Comparison of ENCODE assay signal across 13 mouse cellular contexts in the genomic region with DNA sequence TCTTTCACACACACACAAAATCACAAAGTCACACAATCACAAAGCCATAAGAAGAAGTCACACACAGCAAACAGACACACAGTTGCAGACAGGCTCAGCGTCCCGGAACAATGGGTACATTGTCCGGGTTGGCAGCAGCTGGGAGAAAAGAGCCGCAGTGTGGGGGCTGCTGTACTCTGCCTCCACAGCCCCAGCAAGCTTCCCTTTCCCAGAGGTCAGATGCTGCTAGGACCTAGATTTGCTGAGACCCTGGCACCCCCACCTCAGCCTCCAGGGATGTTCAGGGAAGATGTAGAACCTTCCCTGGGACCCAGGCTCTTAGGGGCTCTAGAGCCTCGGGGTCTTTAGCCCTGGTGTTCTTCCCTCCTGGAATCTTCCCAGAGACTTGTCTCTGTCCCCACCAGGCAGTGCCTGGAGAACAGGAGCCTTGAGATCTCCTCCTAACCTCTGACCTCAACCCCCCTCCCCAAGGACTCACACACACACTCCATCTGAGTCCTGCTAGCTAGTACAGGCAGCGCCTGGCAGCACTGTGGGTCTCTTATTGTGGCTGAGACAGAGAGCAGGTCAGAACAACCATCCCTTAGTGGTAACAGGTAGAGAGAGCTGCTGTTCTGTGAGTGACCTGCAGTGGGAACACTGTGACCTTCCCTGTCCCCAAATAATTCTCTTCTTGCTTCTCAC. TPM values are rescaled to one million over a fixed set of nuclear protein-coding genes. Genes with fewer than 3 reads are reported as not detected.
DNase-seq lines count a peak whose midpoint lies in the region; ATAC-seq and TF ChIP-seq lines count a peak whose summit lies in the region.
"Had no signal": no experiment of that assay in that cellular context is flagged by ENCODE, and none has a peak within 500 bp of the region (broad histone marks: within the 10 kb centered on the region; RNA-seq: fewer than 3 reads in every experiment).

No protein-coding gene starts in this region.

- no peak for TF ChIP-seq POLR2A in cerebellum, adult 2 months (IDR thresholded peaks at IDR 0.05; ENCODE audit: borderline replicate concordance, insufficient read depth, low read length)
- no peak for TF ChIP-seq POLR2A in lung, adult 2 months (IDR thresholded peaks at IDR 0.05; ENCODE audit: borderline replicate concordance, extremely low read depth, low read depth, low read length)

- no peak overlapping the region for H3K9ac ChIP-seq in lung, embryonic 16.5 days (ENCODE audit: low read length)
- H3K9ac ChIP-seq in limb, embryonic 12.5 days (replicated peaks) = no peak overlapping the region; the same call in 1 of the 2 replicates
- H3K9ac ChIP-seq: liver, embryonic 13.5 days had no signal

- no peak for ATAC-seq in lung, embryonic 16.5 days (ENCODE audit: low read depth)
- ATAC-seq in limb, embryonic 12.5 days (ENCODE audit: insufficient number of reproducible peaks, insufficient read depth, low FRiP score, low TSS enrichment, low read depth) = no peak

- no peak overlapping the region for H3K4me2 ChIP-seq in lung, embryonic 16.5 days (ENCODE audit: low read depth, low read length)
- 0 out of 2 replicates have a peak overlapping the region, but pooled peaks have one; percentile 5 for H3K4me2 ChIP-seq in limb, embryonic 12.5 days
- H3K4me2 ChIP-seq: liver, embryonic 13.5 days had no signal

- no peaks in the 10 kb centered on the region for H3K4me1 ChIP-seq in cerebellum, adult 2 months (ENCODE audit: control insufficient read depth, insufficient read depth, low read length)
- H3K4me1 ChIP-seq in lung, embryonic 16.5 days (replicated peaks; ENCODE audit: control insufficient read depth, insufficient read depth, low read length) = peaks cover 26% of the 10 kb centered on the region
- H3K4me1 ChIP-seq in lung, adult 2 months (ENCODE audit: control insufficient read depth, insufficient read depth, low read length) = peaks cover 9% of the 10 kb centered on the region
- peaks cover 43% of the 10 kb centered on the region for H3K4me1 ChIP-seq in limb, embryonic 12.5 days (replicated peaks)

- H3K27me3 ChIP-seq in cerebellum, adult 2 months (ENCODE audit: control insufficient read depth, insufficient read depth, low read length) = peaks cover 3% of the 10 kb centered on the region; the same call in 1 of the 2 replicates
- no peaks in the 10 kb centered on the region for H3K27me3 ChIP-seq in lung, embryonic 16.5 days (ENCODE audit: control insufficient read depth, insufficient read depth, low read depth, low read length)
- no peaks in the 10 kb centered on the region for H3K27me3 ChIP-seq in limb, embryonic 12.5 days

- no peak for DNase-seq in cerebellum, adult 2 months
- no peak for DNase-seq in cerebellum, postnatal 4 days (ENCODE audit: low spot score in 2 of 2)
- no peak for DNase-seq in lung, adult 2 months
- peak; percentile 51 for DNase-seq in testis, postnatal 10 days (ENCODE audit: low spot score)
- DNase-seq in gastrocnemius, postnatal 25 days = no peak
- no peak for DNase-seq in left cerebral cortex, postnatal 4 days
- DNase-seq: cerebellum, adult 11-12 months; heart, postnatal 14 days; liver, embryonic 13.5 days had no signal

- no peak for TF ChIP-seq CTCF in cerebellum, adult 2 months (IDR thresholded peaks at IDR 0.05; ENCODE audit: borderline replicate concordance, insufficient read depth, low read depth, low read length)
- TF ChIP-seq CTCF in lung, adult 2 months (IDR thresholded peaks at IDR 0.05; ENCODE audit: insufficient read depth, low read length) = no peak

- H3K36me3 ChIP-seq in lung, embryonic 16.5 days (ENCODE audit: control insufficient read depth, insufficient read depth, low read length) = peaks cover 1% of the 10 kb centered on the region
- peaks cover 19% of the 10 kb centered on the region for H3K36me3 ChIP-seq in limb, embryonic 12.5 days

- no peaks in the 10 kb centered on the region for H3K9me3 ChIP-seq in lung, embryonic 16.5 days (ENCODE audit: control insufficient read depth, low read length)
- H3K9me3 ChIP-seq in limb, embryonic 12.5 days = no peaks in the 10 kb centered on the region
- H3K9me3 ChIP-seq: G1E; liver, embryonic 13.5 days had no signal

- no peak overlapping the region for H3K4me3 ChIP-seq in cerebellum, adult 2 months (replicated peaks; ENCODE audit: insufficient read depth, low read depth, low read length)
- H3K4me3 ChIP-seq in lung, embryonic 16.5 days (ENCODE audit: low read length) = no peak overlapping the region
- no peak overlapping the region for H3K4me3 ChIP-seq in lung, adult 2 months (replicated peaks; ENCODE audit: extremely low read depth, low read depth, low read length)
- no peak overlapping the region for H3K4me3 ChIP-seq in limb, embryonic 12.5 days (replicated peaks)
- H3K4me3 ChIP-seq: liver, embryonic 13.5 days had no signal

- peak overlapping the region; percentile 43; the same call in 1 of the 2 replicates for H3K27ac ChIP-seq in cerebellum, adult 2 months (ENCODE audit: insufficient read depth, low read length)
- H3K27ac ChIP-seq in lung, embryonic 16.5 days (ENCODE audit: low read length) = 0 out of 2 replicates have a peak overlapping the region, but pooled peaks have one; percentile 29
- peak overlapping the region; percentile 56; the same call in 1 of the 2 replicates for H3K27ac ChIP-seq in limb, embryonic 12.5 days
- H3K27ac ChIP-seq: liver, embryonic 13.5 days had no signal

- WGBS in cerebellum, adult 2 months = 48% methylated on average over 6 of the region's 6 CpGs
- 45% methylated on average over 6 of the region's 6 CpGs for WGBS in lung, embryonic 16.5 days
- 66% methylated on average over 6 of the region's 6 CpGs for WGBS in lung, adult 2 months
- 64% methylated on average over 6 of the region's 6 CpGs for WGBS in limb, embryonic 12.5 days

- intact Hi-C loops in left cerebral cortex, postnatal 4 days (cut with DNase I) = loop anchor here (10.0 kb wide), 1 partner anchor 93 kb away; a partner anchor contains a TSS

RNA-seq across cellular contexts. Expression of a gene that starts 1.8 kb away (rescaled TPM):
- 68.0 and 70.0 TPM in 2 replicates for polyA plus RNA-seq in cerebellum, adult 2 months (2012; rRNA removed)
- 506 and 544 TPM in 2 replicates for polyA plus RNA-seq in lung, embryonic 16.5 days (2015; fragmentation: Nextera tagmentation; extraction: Ambion mirVana)
- 16.6 and 18.6 TPM in 2 replicates for polyA plus RNA-seq in lung, adult 2 months (2012; rRNA removed)
- polyA plus RNA-seq in limb, embryonic 12.5 days (2016; fragmentation: Nextera tagmentation; extraction: Ambion mirVana) = 1,451 and 1,538 TPM in 2 replicates
- total RNA-seq in gastrocnemius, postnatal 25 days (2021) = 1 to 10 TPM; 1.6 to 2.8 TPM
- total RNA-seq in left cerebral cortex, postnatal 4 days (2021) = 1,000 to 10,000 TPM; 1,277 to 1,311 TPM

RNA-seq across cellular contexts. Expression of a gene that starts 20.6 kb away (rescaled TPM):
- polyA plus RNA-seq in cerebellum, adult 2 months (2012; rRNA removed) = 0.67 and 0.92 TPM in 2 replicates
- polyA plus RNA-seq in lung, embryonic 16.5 days (2015; fragmentation: Nextera tagmentation; extraction: Ambion mirVana) = not detected in 2 replicates
- polyA plus RNA-seq in lung, adult 2 months (2012; rRNA removed) = 0.80 and 1.1 TPM in 2 replicates
- polyA plus RNA-seq in limb, embryonic 12.5 days (2016; fragmentation: Nextera tagmentation; extraction: Ambion mirVana) = not detected in 2 replicates
- total RNA-seq in gastrocnemius, postnatal 25 days (2021) = not detected
- not detected for total RNA-seq in left cerebral cortex, postnatal 4 days (2021)
- total RNA-seq: adrenal gland, adult 18-20 months; G1E; heart, postnatal 14 days had no signal
- polyA plus RNA-seq: G1E had no signal

RNA-seq across cellular contexts. Expression of a gene that starts 20.7 kb away (rescaled TPM):
- 0.16 TPM in 2 replicates for polyA plus RNA-seq in cerebellum, adult 2 months (2012; rRNA removed)
- polyA plus RNA-seq in lung, embryonic 16.5 days (2015; fragmentation: Nextera tagmentation; extraction: Ambion mirVana) = not detected in 2 replicates
- 0.12 TPM in 1 of 2 replicates, not detected in the other for polyA plus RNA-seq in lung, adult 2 months (2012; rRNA removed)
- not detected in 2 replicates for polyA plus RNA-seq in limb, embryonic 12.5 days (2016; fragmentation: Nextera tagmentation; extraction: Ambion mirVana)
- total RNA-seq in gastrocnemius, postnatal 25 days (2021) = not detected
- total RNA-seq in left cerebral cortex, postnatal 4 days (2021) = 1 to 10 TPM; 1.0 TPM
- total RNA-seq: adrenal gland, adult 18-20 months; heart, postnatal 14 days had no signal
- polyA plus RNA-seq: G1E had no signal

RNA-seq across cellular contexts. Expression of a gene that starts 31.0 kb away (rescaled TPM):
- polyA plus RNA-seq in cerebellum, adult 2 months (2012; rRNA removed) = 61.5 and 66.8 TPM in 2 replicates
- polyA plus RNA-seq in lung, embryonic 16.5 days (2015; fragmentation: Nextera tagmentation; extraction: Ambion mirVana) = 243 and 247 TPM in 2 replicates
- polyA plus RNA-seq in lung, adult 2 months (2012; rRNA removed) = 35.3 and 64.8 TPM in 2 replicates
- polyA plus RNA-seq in limb, embryonic 12.5 days (2016; fragmentation: Nextera tagmentation; extraction: Ambion mirVana) = 278 and 292 TPM in 2 replicates
- 1 to 10 TPM; 9.6 to 9.9 TPM for total RNA-seq in gastrocnemius, postnatal 25 days (2021)
- total RNA-seq in left cerebral cortex, postnatal 4 days (2021) = 10 to 100 TPM; 39.8 to 43.5 TPM

RNA-seq across cellular contexts. Expression of a gene that starts 50.2 kb away (rescaled TPM):
- 33.9 and 37.3 TPM in 2 replicates for polyA plus RNA-seq in cerebellum, adult 2 months (2012; rRNA removed)
- polyA plus RNA-seq in lung, embryonic 16.5 days (2015; fragmentation: Nextera tagmentation; extraction: Ambion mirVana) = 25.5 and 29.2 TPM in 2 replicates
- polyA plus RNA-seq in lung, adult 2 months (2012; rRNA removed) = 18.9 and 28.4 TPM in 2 replicates
- polyA plus RNA-seq in limb, embryonic 12.5 days (2016; fragmentation: Nextera tagmentation; extraction: Ambion mirVana) = 24.6 and 24.9 TPM in 2 replicates
- 10 to 100 TPM; 25.6 to 26.9 TPM for total RNA-seq in gastrocnemius, postnatal 25 days (2021)
- 10 to 100 TPM; 38.5 to 40.7 TPM for total RNA-seq in left cerebral cortex, postnatal 4 days (2021)
